Mouse (Mus musculus) activated CD4-positive, CD25-positive, alpha-beta regulatory T cell (primary cell): ENCODE data around the gene Ahr. TPM values are rescaled to one million over a fixed set of nuclear protein-coding genes. Genes with fewer than 3 reads are reported as not detected.

Source experiments
- polyA plus RNA-seq, 2 experiments: library from polyadenylated mRNA; unstranded; fragments of 100-300 nt; shearing (Covaris generic); gene quantifications; one replicate each; pipeline ENCODE4 v1.2.1; 2017

Gene Ahr
- 10 to 100 TPM; 35.3 to 39.0 TPM for polyA plus RNA-seq

GRCm38 (mm10) chr12:35534754-35535236, at the start of gene Ahr:
TSS of gene Ahr (minus strand) at chr12:35535038.

